Mouse (Mus musculus) MEL (cell line): ENCODE data around the gene Glo1.

Source experiments
- CTCF ChIP-seq, 3 experiments: IDR thresholded peaks in 2 of 3; conservative IDR thresholded peaks in 1 of 3; 2 replicates each; pipeline ENCODE4 v1.5.1; 2011 to 2012; ENCODE audit warnings: low read length in 3 of 3, low read depth in 2 of 3, mild to moderate bottlenecking in 2 of 3, improper control_type of control experiment in 1 of 3, inconsistent platforms in 1 of 3, mixed read lengths in 1 of 3, moderate library complexity in 1 of 3; ENCODE audit not compliant: control insufficient read depth in 1 of 3, insufficient read depth in 1 of 3, poor library complexity in 1 of 3, severe bottlenecking in 1 of 3
- E2F4 ChIP-seq: IDR thresholded peaks from 2 replicates; pipeline ENCODE4 v1.6.1; 2011; ENCODE audit warnings: low read depth, low read length, improper control_type of control experiment, borderline replicate concordance
- EP300 ChIP-seq, 2 experiments: IDR thresholded peaks; 2 replicates each; pipeline ENCODE4 v1.6.1; 2011; ENCODE audit warnings: improper control_type of control experiment in 2 of 2, low read length in 2 of 2, low read depth in 1 of 2, mild to moderate bottlenecking in 1 of 2
- ETS1 ChIP-seq: IDR thresholded peaks from 2 replicates; pipeline ENCODE4 v1.6.1; 2012; ENCODE audit warnings: low read depth, mild to moderate bottlenecking, inconsistent platforms, low read length, improper control_type of control experiment, moderate library complexity
- GABPA ChIP-seq: IDR thresholded peaks from 2 replicates; pipeline ENCODE4 v1.6.1; 2012; ENCODE audit warnings: low read depth, mild to moderate bottlenecking, inconsistent platforms, low read length, improper control_type of control experiment, moderate library complexity
- KAT2A ChIP-seq: conservative IDR thresholded peaks from 2 replicates; pipeline ENCODE4 v1.6.1; 2012; ENCODE audit warnings: low read depth, low read length, improper control_type of control experiment, inconsistent platforms
- MAX ChIP-seq: IDR thresholded peaks from 2 replicates; pipeline ENCODE4 v1.6.1; 2011; ENCODE audit warnings: low read length, improper control_type of control experiment
- MYC ChIP-seq: IDR thresholded peaks from 2 replicates; pipeline ENCODE4 v1.6.1; 2011; ENCODE audit warnings: low read depth, mild to moderate bottlenecking, low read length, improper control_type of control experiment, moderate library complexity
- NRF1 ChIP-seq: IDR thresholded peaks from 2 replicates; pipeline ENCODE4 v1.6.1; 2014; ENCODE audit warnings: low read depth, mild to moderate bottlenecking, inconsistent platforms, low read length, improper control_type of control experiment, moderate library complexity; ENCODE audit not compliant: poor library complexity, insufficient read depth, severe bottlenecking
- POLR2A ChIP-seq, 2 experiments: IDR thresholded peaks; 2 replicates each; pipeline ENCODE4 v1.6.1; 2011 to 2012; ENCODE audit warnings: low read length in 2 of 2, mild to moderate bottlenecking in 2 of 2, control low read depth in 1 of 2, improper control_type of control experiment in 1 of 2, low read depth in 1 of 2, moderate library complexity in 1 of 2; ENCODE audit not compliant: control insufficient read depth in 1 of 2, insufficient read depth in 1 of 2, poor library complexity in 1 of 2
- TAL1 ChIP-seq: IDR thresholded peaks from 2 replicates; pipeline ENCODE4 v1.6.1; 2012; ENCODE audit warnings: mild to moderate bottlenecking, inconsistent platforms, low read length, moderate library complexity, mixed read lengths

- no peak for TF ChIP-seq E2F4
- no peak for TF ChIP-seq POLR2A (IDR thresholded peaks at IDR 0.05; ENCODE audit: control insufficient read depth in 1 of 2, insufficient read depth in 1 of 2, low read depth in 1 of 2, low read length in 2 of 2, poor library complexity in 1 of 2)
- TF ChIP-seq MYC, result peak; percentile 95
- TF ChIP-seq CTCF (IDR thresholded peaks at IDR 0.05 in 2 of 3, conservative IDR thresholded peaks at IDR 0.05 in 1 of 3; ENCODE audit: control insufficient read depth in 1 of 3, insufficient read depth in 1 of 3, low read depth in 2 of 3, low read length in 3 of 3, poor library complexity in 1 of 3, severe bottlenecking in 1 of 3), result no peak
- TF ChIP-seq TAL1, result no peak
- no peak for TF ChIP-seq GABPA
- no peak; a peak in 1 of 4 replicates for TF ChIP-seq EP300 (IDR thresholded peaks at IDR 0.05; ENCODE audit: low read depth in 1 of 2, low read length in 2 of 2)
- TF ChIP-seq MAX, result peak; percentile 91
- TF ChIP-seq KAT2A, result no peak
- TF ChIP-seq NRF1, result 0 out of 2 replicates have a peak, but pooled peaks have one; percentile 5
- TF ChIP-seq ETS1, result no peak
Measured at GRCm38 (mm10) chr17:30575121-30575904, 51.4 kb downstream of the Glo1 start.
